Mouse (Mus musculus): Measurements from ENCODE around the gene H2-Eb2. TPM values are rescaled to one million over a fixed set of nuclear protein-coding genes. Genes with fewer than 3 reads are reported as not detected.
"Not testable (repeated sequence)": the region's sequence is repeated elsewhere in the genome, so short reads cannot be mapped to it uniquely, and the experiment has no call there.

Gene H2-Eb2
- total RNA-seq, 2 experiments from 2014 or later: not detected

DNA sequence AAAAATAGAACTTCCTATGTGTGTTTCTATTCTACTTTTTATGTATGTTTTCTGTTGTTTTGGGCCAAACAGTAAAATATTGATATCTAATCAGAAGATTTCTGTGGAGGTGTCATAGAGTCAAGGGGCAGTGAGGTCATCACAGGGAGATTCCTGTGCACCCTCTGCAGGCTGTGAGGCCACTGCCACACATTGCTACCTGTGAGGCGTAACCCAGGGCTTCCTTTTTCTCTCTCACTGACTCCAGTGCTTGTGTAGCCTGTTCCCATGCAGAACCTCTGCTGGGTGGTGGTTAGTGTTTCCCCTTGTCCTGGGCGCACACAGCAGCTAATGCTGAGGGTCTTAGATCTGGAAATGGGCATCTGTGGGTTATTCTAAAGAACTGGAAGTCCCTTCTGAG, 19.1 kb upstream of the H2-Eb2 start:
- no peak for DNase-seq

DNA sequence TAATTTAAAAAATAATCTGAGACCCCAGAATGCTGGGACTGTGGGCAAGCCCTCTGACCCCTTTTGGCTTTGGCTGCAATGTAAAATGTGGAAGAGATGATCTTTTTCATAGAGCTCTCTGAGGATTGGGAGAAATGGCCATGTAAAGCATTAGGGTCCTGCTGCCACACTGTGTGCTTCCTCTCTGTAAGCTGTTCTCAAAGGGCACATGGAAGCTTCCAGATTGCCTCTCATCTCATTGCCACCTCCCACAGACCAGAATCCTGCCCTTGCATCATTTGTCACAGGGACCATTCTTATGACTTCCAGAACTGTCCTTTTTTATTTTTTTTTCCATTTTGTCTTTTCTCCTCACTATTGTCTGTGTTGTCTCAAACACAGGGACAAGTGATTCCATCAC, 18.2 kb upstream of the H2-Eb2 start:
- DNase-seq: no peak

DNA sequence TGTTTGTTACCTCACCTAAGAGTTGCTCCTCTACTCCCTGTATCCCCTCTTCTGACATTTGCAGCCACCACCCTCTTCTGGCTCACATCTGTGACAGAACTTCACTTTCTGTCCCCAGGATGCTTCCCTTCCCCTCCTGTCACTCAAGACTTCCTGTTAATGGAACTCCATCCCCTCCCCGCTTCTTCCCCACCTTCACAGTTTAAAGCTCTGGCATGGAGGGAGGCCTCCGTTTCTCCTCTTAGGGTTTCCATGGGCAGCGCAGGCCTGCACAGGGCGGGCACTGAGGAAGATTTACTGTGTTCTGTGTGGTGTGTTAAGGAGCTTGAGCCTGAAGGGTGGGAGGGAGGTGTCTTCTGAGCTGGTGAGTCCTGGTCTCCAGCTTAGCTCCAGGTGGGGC, 17.3 kb upstream of the H2-Eb2 start:
- no peak for DNase-seq

- DNase-seq: no peak
Measured at GRCm38 (mm10) chr17:34309225-34309624, 16.2 kb upstream of the H2-Eb2 start.

DNA sequence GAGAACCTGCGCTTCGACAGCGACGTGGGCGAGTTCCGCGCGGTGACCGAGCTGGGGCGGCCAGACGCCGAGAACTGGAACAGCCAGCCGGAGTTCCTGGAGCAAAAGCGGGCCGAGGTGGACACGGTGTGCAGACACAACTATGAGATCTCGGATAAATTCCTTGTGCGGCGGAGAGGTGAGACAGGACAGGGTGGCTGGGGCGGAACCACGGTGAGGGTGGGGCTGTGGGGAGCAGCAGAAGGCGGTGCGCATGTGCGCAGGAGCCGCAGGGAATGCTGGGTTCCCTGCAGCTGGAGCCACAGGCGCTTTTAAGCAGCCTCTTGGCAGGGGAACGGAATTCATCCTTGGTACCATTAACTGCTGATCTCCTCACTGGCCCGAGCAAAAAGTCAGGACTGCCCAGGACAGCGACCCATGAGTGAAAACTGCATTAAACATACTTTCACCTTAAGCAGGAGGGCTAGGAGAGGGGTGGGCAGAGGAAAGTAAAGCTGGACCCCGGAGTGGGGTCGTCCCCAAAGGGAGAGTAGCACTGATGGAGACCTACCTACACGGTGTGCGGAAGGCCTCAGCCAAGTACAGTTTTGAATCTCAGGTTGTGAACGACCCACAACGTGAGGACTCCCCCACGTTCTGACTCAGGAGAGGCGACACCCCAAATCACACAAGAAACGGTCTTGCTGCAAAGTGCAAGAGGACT, 15.6 kb upstream of the H2-Eb2 start:
- DNase-seq: peak; percentile 59 to 75

- not testable (repeated sequence) for DNase-seq
Measured at GRCm38 (mm10) chr17:34310526-34310925, 14.9 kb upstream of the H2-Eb2 start.

- no peak for DNase-seq
Measured at GRCm38 (mm10) chr17:34312185-34312584, 13.3 kb upstream of the H2-Eb2 start.

GRCm38 (mm10) chr17:34313393-34313792, 12.1 kb upstream of the H2-Eb2 start:
- DNase-seq: peak; percentile 65 to 75

DNA sequence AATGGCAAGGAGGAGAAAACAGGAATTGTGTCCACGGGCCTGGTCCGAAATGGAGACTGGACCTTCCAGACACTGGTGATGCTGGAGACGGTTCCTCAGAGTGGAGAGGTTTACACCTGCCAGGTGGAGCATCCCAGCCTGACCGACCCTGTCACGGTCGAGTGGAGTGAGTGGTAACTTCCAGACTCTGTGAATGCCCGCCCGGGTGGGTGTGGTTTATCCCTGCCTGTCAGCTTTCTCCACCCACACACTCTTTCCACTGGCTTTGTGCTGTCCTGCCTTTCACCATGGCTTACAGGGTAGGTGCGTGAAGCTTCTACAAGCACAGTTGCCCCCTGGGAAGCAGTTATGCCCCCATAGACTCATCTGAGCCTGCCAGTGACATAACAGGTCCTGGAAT, 11.2 kb upstream of the H2-Eb2 start:
- no peak for DNase-seq

DNA sequence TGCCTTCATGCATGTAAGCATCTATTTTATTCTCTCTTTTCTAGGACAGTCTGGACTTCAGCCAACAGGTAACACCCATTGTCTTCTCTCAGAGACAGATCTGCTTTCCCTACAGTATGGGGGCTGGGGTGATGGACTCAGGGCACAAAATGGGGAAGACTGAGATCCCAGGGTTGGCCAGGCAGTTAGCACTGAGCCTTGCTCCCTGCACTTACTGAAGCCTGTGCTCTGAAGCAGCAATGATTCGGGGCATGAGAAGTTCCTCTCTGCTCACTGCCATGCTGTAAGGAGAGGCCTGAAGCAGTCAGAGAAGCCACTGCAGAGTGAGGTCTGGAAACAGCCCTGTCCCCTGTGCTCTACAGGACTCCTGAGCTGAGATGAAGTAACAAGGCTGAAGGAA, 10.0 kb upstream of the H2-Eb2 start:
- DNase-seq: no peak

- DNase-seq: no peak
Measured at GRCm38 (mm10) chr17:34316697-34317096, 8.8 kb upstream of the H2-Eb2 start.

DNA sequence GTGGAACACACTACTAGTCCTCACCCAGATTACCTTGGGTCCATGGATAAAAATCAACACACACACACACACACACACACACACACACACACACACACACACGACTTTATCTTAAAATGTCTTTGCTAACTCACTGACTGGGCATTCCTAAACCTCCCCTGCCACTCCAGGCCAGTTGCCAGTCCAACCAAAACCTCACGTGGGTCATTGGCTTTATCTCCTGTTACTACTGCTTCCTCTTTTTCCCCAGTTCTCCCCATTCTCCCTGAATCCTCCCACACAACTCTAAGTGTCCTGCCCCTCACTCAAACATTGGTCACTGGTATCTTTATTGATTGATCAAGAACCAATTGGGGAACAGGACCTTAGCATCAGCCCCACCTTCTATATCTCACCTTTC, 8.2 kb upstream of the H2-Eb2 start:
- DNase-seq: no peak

- no peak for DNase-seq
Measured at GRCm38 (mm10) chr17:34326373-34326772, 908 bp downstream of the H2-Eb2 start.

DNA sequence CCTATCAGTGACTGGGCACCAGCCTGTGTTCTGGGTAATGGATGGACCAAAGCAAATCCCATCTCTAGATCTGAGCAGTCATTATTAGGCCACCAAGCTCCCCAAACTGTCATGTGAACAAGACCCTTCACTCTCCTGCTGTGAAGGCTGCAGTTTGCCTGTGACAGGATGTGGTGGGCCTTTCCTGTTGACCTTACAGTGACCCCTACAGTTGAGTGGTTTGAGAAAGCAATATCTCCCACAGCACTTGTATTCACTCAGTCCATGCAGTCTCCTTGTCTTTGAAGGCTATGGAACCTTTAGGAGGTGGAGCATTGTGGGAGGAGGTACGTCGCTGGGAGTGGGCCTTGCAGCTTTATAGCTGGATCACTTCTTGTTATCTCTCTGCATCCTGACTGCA, 4.3 kb downstream of the H2-Eb2 start:
- no peak for DNase-seq

GRCm38 (mm10) chr17:34331200-34331599, 5.7 kb downstream of the H2-Eb2 start:
- no peak for DNase-seq

DNA sequence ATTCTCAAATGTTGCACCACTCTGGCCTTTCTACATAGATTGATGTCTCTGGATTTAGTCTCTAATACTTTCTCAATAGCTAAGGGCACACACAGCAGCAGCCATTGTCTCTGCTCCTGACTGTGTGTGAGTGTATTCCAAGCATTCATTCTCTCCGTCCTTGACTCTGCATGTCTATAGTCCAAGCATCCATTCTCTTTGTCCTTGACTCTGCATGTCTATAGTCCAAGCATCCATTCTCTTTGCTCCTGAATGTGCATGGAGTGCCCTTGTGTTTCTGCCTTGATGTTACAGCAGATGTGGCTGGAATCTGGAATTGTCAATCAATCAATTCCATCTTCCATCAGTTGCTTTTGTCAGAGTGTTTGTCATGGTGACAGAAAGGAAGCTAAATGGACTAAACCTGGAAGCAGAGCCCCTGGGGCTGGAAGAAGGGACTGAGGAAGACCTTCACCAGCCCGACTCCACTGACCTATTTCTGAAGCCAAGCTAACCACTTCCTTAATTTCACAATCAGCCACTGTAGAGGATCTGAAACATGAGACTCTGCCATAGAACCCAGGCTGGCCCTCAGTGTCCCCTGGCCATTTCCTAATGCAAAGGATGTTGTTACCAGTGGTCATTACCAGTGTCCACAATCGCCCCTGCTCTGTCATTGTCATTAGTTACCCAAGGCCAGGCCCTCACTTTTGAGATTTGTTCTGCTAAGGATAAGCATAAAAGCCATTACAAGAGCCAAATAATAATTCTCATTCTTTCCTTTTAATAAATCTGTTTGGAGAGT, 15.3 kb downstream of the H2-Eb2 start:
- no peak for DNase-seq

DNA sequence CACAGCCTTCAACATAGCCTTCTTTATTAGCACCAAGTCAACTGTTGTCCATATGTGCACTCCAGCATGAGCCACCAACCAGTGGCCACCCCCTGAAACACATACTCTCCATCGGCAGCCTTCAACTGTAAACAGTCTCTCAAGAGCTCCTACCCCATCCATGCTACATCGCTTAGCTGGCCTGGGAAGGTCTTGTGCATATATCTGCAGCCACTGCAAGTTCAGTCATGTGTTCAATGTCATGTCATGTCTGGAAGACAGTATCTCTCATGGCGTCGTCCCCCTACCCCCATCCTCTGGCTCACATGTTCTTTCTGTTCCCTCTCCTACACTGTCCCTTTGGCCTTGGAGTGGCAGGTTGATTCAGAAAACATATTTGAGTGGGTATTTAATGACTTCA, 19.4 kb downstream of the H2-Eb2 start:
- no peak for DNase-seq

- DNase-seq: no peak
Measured at GRCm38 (mm10) chr17:34345486-34345885, 20.0 kb downstream of the H2-Eb2 start.

GRCm38 (mm10) chr17:34346041-34346440, 20.6 kb downstream of the H2-Eb2 start:
- no peak for DNase-seq

DNA sequence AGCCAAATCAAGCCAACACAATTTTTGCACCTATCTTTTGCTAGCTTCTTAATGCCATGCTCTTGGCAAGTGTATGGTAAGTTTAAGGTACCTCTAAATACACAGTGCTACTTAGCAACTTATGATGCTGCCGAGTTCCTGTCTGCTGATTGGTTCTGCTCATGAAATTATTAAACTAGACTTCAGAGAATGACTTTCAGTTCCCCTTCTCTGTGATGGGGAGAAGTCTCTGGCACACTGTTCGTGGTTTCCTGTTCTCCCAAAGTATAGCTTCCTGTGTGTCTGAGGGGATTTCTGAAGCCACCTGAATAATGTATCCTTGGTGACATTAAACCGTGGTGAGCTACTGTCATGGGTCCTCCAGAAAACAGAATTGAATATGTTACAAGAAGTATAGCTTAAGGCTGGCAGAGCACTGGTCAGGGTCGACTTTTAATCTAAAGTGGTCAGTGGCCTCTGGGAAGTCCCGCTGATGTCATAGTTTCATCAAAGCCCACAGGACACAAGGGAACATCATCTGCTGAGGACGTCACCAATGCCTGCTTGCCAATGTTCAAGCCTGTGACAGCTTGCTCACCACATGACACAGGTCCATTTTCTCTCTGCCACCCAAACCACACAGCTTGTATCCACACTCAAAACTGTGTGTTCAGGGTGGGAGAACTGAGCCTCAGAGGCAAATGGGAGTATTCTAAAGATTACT, 22.3 kb downstream of the H2-Eb2 start:
- peak in 1 of 2 experiments; percentile 33 for DNase-seq

GRCm38 (mm10) chr17:34349429-34349828, 24.0 kb downstream of the H2-Eb2 start:
- peak; percentile 61 to 73 for DNase-seq

- DNase-seq: no peak
Measured at GRCm38 (mm10) chr17:34354539-34354938, 29.1 kb downstream of the H2-Eb2 start, which contains the start of gene Btnl2. Btnl2 (plus strand) TSS chr17:34354822.

DNA sequence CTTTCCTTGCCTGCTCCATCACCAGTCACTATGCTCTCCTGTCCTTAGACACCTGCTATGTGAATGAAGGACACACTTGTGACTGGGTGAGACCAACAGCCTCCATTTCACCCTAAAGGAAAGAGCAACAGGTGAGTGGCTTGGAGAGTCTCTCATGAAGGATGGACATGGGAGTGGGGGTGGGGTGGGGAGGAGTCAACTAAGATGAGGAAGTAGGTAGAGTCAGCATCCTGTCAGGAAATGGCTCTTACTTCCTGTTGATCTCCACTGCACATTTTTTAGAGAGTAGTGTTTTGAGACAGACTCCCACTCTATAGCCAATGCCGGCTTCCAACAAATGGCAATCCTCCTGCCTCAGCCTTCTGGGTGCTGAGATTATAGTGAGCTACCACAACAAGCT, 29.5 kb downstream of the H2-Eb2 start:
- no peak for DNase-seq
